Mouse (Mus musculus): ENCODE measurements at regions not wholly inside any gene's neighbourhood (a gene's known extent, or its start where the extent isn't known, plus 50 kb on each side); places are given as distances from the start of the nearest gene placed in this dataset.
"Not testable (repeated sequence)": the region's sequence is repeated elsewhere in the genome, so short reads cannot be mapped to it uniquely, and the experiment has no call there.

DNA sequence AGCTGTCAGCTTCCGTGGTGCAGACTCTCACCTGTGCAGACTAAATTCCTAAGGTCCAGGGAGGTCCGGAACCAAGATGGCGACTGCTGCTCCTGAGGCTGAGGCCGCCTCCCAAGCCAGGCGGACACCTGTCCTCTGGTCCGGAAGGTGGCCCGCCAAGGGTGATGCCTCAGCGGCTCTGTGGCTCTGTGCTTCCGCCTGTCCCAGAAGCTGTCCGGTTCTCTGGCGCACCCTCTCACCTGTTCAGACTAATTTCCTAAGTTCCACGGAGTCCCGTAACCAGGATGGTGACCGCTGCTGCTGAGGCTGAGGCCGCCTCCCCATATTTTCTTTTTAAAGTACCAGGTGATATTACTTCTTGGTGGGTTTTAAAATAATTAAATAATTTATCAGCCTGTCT, 65.4 kb upstream of the B3galnt2 start:
- not testable (repeated sequence) for DNase-seq (ENCODE audit: low spot score in 2 of 2)

DNA sequence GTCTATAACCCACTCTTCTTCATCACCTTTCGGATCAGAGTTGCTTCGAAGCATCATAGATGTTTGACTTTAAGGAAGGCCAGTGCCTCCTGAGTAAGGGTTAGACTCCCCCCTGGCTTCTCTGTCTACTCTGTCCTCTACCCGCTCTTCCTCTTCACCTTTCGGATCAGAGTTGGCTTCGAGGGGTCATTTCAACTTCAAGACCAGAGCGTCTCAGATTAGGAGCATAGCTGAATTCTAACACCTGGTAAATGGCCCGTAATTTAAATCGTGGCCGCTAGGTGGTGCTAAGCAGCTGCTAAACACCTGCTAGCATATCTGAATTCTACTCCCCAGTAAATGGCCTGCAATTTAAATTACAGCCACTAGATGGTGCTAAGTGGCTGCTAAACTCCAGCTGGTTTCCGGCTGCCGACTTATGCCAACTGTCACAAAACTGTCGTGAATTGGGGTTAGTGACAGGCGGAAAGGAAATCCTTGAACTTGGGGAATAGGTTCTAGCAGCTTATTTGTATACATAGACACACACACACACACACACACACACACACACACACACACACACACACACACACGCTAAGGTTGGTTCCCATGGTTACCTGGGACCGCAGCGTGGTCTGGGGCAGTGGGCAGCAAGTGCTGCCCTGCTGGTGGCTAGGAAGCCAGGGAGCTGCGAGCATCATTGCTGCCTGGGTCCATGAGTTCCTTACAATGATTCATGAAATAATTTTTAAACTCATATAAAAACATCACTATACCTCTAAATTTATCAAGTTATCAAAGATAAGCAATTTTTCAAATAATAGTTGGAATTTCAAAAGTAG, 64.8 kb upstream of the B3galnt2 start:
- peak; percentile 97 to 98 for DNase-seq (ENCODE audit: low spot score in 2 of 2)

DNA sequence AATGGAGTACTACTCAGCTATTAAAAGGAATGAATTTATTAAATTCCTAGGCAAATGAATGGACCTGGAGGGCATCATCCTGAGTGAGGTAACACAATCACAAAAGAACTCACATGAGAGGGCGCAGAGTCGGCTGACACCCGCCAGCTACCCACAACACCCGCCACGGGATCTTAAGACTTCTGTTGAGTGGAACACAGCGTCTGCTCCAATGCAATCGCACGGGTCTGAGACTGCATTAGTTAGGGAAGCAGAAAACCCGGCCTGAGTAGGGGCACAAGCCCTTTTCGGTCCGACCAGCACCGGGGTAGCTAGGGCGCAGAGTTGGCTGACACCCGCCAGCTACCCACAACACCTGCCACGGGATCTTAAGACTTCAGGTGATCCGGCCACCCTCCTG, 52.1 kb upstream of the B3galnt2 start:
- not testable (repeated sequence) for DNase-seq (ENCODE audit: low spot score in 2 of 2)

Data from layer of hippocampus, postnatal 10 days (tissue).